Mouse (Mus musculus): ENCODE measurements around the gene Adck2.

Adck2 gene

GRCm38 (mm10) chr6:39573791-39574554 lies at the start of gene Adck2:
TSS of gene Adck2 (plus strand) at chr6:39573873.
- peak; percentile 38 to 70 for DNase-seq (ENCODE audit: low spot score in 2 of 2)

- no peak for DNase-seq (ENCODE audit: low spot score in 2 of 2)
Measured at GRCm38 (mm10) chr6:39526797-39527196, 46.9 kb upstream of the Adck2 start.

DNA sequence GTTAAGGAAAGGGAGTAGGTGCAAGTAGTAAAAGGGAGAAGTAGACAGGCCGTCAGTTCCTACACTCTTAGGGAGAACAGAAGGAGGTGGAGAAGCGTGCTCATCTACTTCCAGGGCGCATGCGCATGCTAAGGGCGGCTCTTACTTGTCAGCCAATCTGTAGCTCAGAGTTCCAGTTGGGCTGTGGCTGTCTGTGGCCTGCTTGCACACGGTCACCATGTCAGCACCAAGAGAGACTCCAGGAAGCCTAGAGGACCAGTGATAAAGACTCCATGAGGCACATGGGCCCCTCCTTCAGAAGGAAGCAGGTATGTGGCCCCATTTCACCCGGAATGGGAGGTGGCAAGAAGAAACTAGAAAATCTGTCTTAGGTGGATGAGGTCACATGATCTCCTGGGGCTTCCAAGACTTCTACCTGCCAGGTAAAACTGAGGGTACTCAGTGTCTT lies 46.3 kb upstream of the Adck2 start:
- DNase-seq (ENCODE audit: low spot score in 2 of 2) = no peak

GRCm38 (mm10) chr6:39527811-39528210 lies 45.9 kb upstream of the Adck2 start:
- no peak for DNase-seq (ENCODE audit: low spot score in 2 of 2)

DNA sequence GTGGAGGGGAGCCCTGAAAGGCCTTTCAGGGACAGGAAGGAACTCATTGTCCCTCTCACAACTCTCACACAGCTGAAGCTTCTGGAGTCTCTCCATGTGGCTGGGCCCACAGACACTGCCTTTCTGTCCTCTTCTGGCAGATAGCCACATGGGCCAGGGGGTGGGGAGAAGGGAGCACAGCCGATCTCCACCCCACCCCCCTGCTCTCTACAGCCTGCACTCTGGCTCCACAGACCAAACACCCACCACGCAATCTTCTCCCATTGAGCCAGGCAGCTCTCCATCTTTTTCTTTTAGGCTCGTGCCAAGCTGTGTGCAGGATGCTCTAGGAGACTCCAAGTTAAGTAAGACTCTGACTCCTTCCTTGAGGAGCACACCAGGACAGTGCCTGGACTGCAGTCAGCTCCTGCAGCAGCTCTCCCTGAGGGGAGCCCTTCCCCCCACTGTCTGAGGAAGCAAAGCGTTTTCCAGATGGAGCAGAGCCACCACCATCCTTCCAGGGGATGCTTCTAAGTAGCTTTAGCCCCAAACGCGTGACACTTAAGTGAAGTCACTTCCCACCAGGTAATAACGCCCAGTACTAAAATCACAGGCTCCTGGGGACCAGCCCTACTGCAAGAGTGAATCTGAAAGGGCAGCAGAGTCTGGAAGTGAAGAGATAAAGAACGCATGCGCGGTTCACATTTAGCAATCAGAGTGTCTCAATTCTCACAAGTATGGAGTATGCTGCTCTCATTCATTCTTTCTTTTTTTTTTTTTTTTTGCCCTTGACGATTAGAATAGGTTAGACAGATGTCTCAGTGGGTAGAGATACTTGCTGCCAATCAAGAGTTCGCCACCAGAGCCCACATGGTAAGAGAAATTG lies 44.8 kb upstream of the Adck2 start:
- DNase-seq (ENCODE audit: low spot score in 2 of 2) = peak; percentile 79 to 89

GRCm38 (mm10) chr6:39534944-39535343 lies 38.7 kb upstream of the Adck2 start:
- no peak for DNase-seq (ENCODE audit: low spot score in 2 of 2)

DNA sequence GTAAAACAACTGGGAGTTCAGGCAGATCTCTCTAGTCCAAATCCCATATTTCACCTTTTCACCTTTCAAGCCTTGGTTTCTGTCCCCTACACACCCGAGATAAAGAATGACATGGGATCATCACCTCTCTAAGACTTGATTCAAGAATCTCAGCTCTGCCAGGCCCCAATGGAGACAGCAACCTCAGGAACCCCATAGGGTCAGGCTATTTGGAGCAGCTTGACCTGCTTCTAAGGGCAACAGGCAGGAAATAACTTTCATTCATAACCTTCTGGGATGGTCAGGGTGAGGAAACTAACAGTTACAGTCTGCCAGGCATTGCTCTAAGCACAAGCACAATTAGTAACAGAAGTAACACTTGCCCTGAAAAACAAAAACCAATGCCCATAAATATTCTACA lies 37.1 kb upstream of the Adck2 start:
- DNase-seq (ENCODE audit: low spot score in 2 of 2) = no peak

DNA sequence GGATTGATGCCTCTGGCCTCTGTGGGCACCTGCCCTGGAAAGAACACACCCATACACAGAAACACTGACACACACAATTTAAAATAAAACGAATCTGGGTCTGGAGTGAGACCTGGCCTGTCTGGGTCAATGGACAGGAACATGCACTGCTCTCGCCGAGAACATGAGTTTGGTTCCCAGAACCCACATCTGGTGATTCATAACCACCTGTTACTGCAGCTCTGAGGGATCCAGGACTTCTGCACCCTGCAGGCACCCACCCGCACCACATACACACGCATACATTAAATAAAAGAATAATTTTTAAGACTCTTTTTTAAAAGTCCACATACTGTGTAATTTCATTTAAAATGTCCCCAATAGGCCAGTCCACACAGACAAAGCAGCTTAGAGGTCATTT lies 36.4 kb upstream of the Adck2 start:
- DNase-seq (ENCODE audit: low spot score in 2 of 2) = no peak

DNA sequence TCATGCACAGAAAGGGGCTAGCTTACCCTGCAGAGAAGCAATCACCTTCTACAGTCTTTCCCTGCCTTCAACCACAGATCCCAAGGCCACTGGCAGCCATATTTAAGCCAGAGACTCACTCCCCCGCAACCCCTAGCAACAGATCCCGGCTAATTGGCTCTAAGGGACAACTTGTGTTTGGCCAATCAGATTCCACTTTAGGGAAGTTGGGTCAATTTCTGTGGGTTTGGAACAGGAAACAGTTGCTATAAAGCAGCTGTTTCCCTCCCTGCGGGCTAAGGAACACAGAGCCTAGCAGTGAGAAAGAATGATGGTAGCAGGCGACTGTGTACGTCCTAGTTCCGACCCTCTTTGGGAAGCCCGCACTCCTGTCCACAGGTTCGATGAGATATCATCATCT lies 35.4 kb upstream of the Adck2 start:
- DNase-seq (ENCODE audit: low spot score in 2 of 2) = no peak

DNA sequence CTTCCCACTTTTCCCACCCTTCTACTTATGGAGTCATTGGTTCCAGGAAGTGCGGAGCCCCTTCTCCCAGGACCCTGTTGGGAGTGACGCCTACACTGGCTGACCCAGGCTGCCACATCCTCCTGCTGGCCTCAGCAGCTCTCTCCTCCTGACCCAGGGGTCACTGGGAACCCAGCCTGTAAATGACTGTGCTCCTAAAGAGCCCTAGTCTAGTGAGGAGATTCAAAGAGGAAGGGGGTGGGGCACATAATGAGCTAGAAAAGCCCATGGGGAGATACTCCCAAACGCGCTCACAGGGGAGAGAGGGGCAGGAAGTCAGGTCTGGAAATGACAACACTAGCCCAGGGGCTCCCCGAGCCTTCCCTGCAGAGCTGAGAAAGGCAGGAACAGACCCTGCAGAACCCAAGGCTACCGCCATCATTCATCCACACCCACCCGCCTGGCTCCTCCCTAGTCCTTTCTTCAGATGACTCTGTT lies 34.0 kb upstream of the Adck2 start:
- DNase-seq (ENCODE audit: low spot score in 2 of 2) = no peak

DNA sequence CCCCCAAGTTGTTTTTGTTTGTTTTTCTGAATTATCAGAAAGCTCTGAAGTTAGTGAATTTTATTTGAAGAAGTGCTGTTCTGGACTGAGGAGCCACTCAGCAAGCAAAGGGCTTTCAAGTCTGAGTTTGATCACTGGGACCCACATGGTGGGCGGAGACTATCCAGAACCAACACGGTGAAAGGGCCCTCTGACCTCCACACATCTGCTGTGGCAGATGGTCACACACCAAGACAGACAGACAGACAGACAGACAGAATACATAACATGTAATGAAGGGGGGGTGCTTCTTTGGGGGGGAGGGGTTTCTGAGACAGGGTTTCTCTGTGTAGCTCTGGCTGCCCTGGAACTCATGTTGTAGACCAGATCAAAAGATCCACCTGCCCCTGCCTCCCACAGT lies 33.1 kb upstream of the Adck2 start:
- no peak for DNase-seq (ENCODE audit: low spot score in 2 of 2)

GRCm38 (mm10) chr6:39542631-39543597 lies 30.8 kb upstream of the Adck2 start:
- peak; percentile 46 to 61 for DNase-seq (ENCODE audit: low spot score in 2 of 2)

GRCm38 (mm10) chr6:39543769-39544420 lies 29.8 kb upstream of the Adck2 start:
- DNase-seq (ENCODE audit: low spot score in 2 of 2) = no peak

- no peak for DNase-seq (ENCODE audit: low spot score in 2 of 2)
Measured at GRCm38 (mm10) chr6:39545474-39545873, 28.2 kb upstream of the Adck2 start.

GRCm38 (mm10) chr6:39548030-39548429 lies 25.6 kb upstream of the Adck2 start:
- no peak for DNase-seq (ENCODE audit: low spot score in 2 of 2)

GRCm38 (mm10) chr6:39551981-39552636 lies 21.6 kb upstream of the Adck2 start:
- no peak for DNase-seq (ENCODE audit: low spot score in 2 of 2)

GRCm38 (mm10) chr6:39554888-39555647 lies 18.6 kb upstream of the Adck2 start:
- DNase-seq (ENCODE audit: low spot score in 2 of 2) = no peak

DNA sequence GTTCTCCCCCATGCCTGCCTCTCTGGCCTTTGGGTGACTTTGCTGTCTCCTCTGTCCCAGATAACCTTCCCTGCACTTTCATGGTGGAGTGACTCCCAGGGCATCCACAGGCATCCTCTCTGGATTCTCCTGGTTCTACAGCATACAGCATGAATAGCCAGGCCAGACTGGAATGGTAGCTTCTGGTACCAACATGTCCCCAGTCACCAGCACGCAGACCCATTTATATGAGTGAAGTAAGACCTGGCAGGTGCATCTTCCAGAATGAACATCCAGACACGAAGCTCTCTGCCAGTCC lies 18.1 kb upstream of the Adck2 start:
- no peak for DNase-seq (ENCODE audit: low spot score in 2 of 2)

DNA sequence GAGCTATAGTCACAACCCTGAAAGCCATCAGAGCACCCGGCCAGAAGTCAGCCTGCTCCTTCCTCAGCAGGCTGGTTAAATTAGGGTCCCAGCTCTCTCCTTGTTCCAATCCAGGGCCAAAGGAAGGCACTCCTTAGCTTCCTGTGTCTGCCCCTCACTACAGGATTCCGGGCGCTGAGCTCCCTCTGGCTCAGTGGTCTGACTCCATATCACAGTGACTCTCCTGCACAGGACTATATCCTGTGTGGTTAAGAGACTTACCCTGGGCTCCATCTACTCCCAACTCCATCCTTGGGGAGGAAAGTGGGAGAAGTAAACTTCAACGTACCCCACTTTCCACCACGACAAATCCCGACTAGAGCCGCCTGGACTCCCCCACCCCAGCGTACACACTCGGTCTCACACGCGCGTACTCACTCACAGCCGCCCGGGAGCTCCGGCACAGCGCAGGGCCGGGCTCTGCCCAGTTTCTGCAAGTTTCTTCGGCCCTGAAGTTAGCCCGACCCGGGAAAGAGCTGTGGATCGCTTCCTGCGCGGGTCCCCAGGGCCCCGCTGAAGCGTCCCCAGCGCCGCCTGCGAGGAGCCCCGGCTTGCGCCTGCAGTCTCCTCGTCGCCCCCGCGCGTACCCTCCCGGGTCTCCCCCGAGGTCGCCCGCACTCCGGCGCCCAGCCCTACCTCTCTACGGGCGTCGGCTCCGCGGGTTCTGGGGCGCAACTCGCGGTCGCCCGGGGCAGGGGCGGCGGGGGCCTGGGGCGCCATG lies 16.6 kb upstream of the Adck2 start:
- peak in 1 of 2 experiments; percentile 46 for DNase-seq (ENCODE audit: low spot score in 2 of 2)
